Mouse (Mus musculus): ENCODE data around the gene Olfr177. TPM values are rescaled to one million over a fixed set of nuclear protein-coding genes. Genes with fewer than 3 reads are reported as not detected.

Gene Olfr177
- not detected for polyA plus RNA-seq (2021)

- CTCF ChIA-PET, result no interaction called here
- H3K27me3 ChIP-seq, result no peaks in the 10 kb centered on the region
- no peak for TF ChIP-seq CTCF (IDR thresholded peaks at IDR 0.05)
- POLR2A ChIA-PET, result no interaction called here
- no peak for ATAC-seq
- no peak for DNase-seq (ENCODE audit: low read depth, low spot score)
- in situ Hi-C loops (cut with MboI; ENCODE audit: low pct_unique_long_range_greater_than_20kb), result loop anchor here (10.0 kb wide), 1 partner anchor 50 kb away; the partner anchor contains the start of gene Olfr175-ps1
Measured at GRCm38 (mm10) chr16:58874668-58875067, at the start of gene Olfr177. Gene Olfr177 (minus strand): TSS chr16:58874768.

- ChIA-PET CTCF (no interaction called here), POLR2A (no interaction called here)
- ATAC-seq, result no peak
- DNase-seq (ENCODE audit: low read depth, low spot score), result no peak
- TF ChIP-seq CTCF (IDR thresholded peaks at IDR 0.05), result no peak
- H3K27me3 ChIP-seq, result no peaks in the 10 kb centered on the region
- in situ Hi-C loops (cut with MboI; ENCODE audit: low pct_unique_long_range_greater_than_20kb), result no loop called here
Measured at GRCm38 (mm10) chr16:58891963-58892362, 17.4 kb upstream of the Olfr177 start, which contains the start of gene Olfr178. Gene Olfr178 (minus strand): TSS chr16:58892063.

GRCm38 (mm10) chr16:58884416-58884815, 9.8 kb upstream of the Olfr177 start:
- no peak for TF ChIP-seq CTCF (IDR thresholded peaks at IDR 0.05)
- DNase-seq (ENCODE audit: low read depth, low spot score) (no peak), ATAC-seq (no peak)
- ChIA-PET CTCF (no interaction called here), POLR2A (no interaction called here)
- H3K27me3 ChIP-seq, result no peaks in the 10 kb centered on the region
- in situ Hi-C loops (cut with MboI; ENCODE audit: low pct_unique_long_range_greater_than_20kb), result no loop called here

- in situ Hi-C loops (cut with MboI; ENCODE audit: low pct_unique_long_range_greater_than_20kb), result no loop called here
- no peak for DNase-seq (ENCODE audit: low read depth, low spot score)
Measured at GRCm38 (mm10) chr16:58861479-58861878, 13.1 kb downstream of the Olfr177 start.

GRCm38 (mm10) chr16:58860032-58860737, 14.4 kb downstream of the Olfr177 start:
- DNase-seq (ENCODE audit: low read depth, low spot score) (no peak), ATAC-seq (no peak)
- in situ Hi-C loops (cut with MboI; ENCODE audit: low pct_unique_long_range_greater_than_20kb), result no loop called here
- TF ChIP-seq CTCF (IDR thresholded peaks at IDR 0.05), result no peak
- H3K27me3 ChIP-seq, result no peaks in the 10 kb centered on the region
- ChIA-PET CTCF (no interaction called here), POLR2A (no interaction called here)

More at GRCm38 (mm10) chr16:58861479-58861878, 13.1 kb downstream of the Olfr177 start:
- ChIA-PET CTCF (no interaction called here), POLR2A (no interaction called here)
- no peak for ATAC-seq
- no peaks in the 10 kb centered on the region for H3K27me3 ChIP-seq
- TF ChIP-seq CTCF (IDR thresholded peaks at IDR 0.05), result no peak

GRCm38 (mm10) chr16:58826732-58827319, 47.7 kb downstream of the Olfr177 start, which contains the start of gene Olfr175-ps1:
Gene Olfr175-ps1 (minus strand): TSS chr16:58826782.
- H3K27me3 ChIP-seq, result no peaks in the 10 kb centered on the region
- ATAC-seq (no peak), DNase-seq (ENCODE audit: low read depth, low spot score) (no peak)
- in situ Hi-C loops (cut with MboI; ENCODE audit: low pct_unique_long_range_greater_than_20kb), result loop anchor here (10.0 kb wide), 1 partner anchor 48 kb away; the partner anchor contains the start of gene Olfr177
- CTCF ChIA-PET, result no interaction called here
- no peak for TF ChIP-seq CTCF (IDR thresholded peaks at IDR 0.05)
- POLR2A ChIA-PET, result no interaction called here

Other genes with a start within 250 kb of the Olfr177 start
- gene E330017A01Rik, start 236.0 kb downstream of the Olfr177 start, polyA plus RNA-seq (2021), result not detected
- 27.3 TPM for gene Cpox, start 204.5 kb downstream of the Olfr177 start, polyA plus RNA-seq (2021)
- gene Gpr15, start 155.7 kb downstream of the Olfr177 start, polyA plus RNA-seq (2021), result not detected
- 70.1 TPM for gene Cldnd1, start 146.9 kb downstream of the Olfr177 start, polyA plus RNA-seq (2021)
- not detected for gene Olfr172, start 111.6 kb downstream of the Olfr177 start, polyA plus RNA-seq (2021)
- not detected for gene Olfr173, start 74.5 kb downstream of the Olfr177 start, polyA plus RNA-seq (2021)
- not detected for gene Olfr175-ps1, start 48.0 kb downstream of the Olfr177 start, polyA plus RNA-seq (2021)
- gene Olfr178, start 17.3 kb upstream of the Olfr177 start, polyA plus RNA-seq (2021), result not detected
- not detected for gene Olfr181, start 54.0 kb upstream of the Olfr177 start, polyA plus RNA-seq (2021)
- not detected for gene Olfr180, start 54.6 kb upstream of the Olfr177 start, polyA plus RNA-seq (2021)
- not detected for gene Olfr183, start 120.6 kb upstream of the Olfr177 start, polyA plus RNA-seq (2021)
- not detected for gene Olfr186, start 155.5 kb upstream of the Olfr177 start, polyA plus RNA-seq (2021)
- gene Olfr187, start 165.0 kb upstream of the Olfr177 start, polyA plus RNA-seq (2021), result not detected
- gene Olfr190, start 203.2 kb upstream of the Olfr177 start, polyA plus RNA-seq (2021), result not detected
- gene Olfr191, start 215.1 kb upstream of the Olfr177 start, polyA plus RNA-seq (2021), result not detected
- not detected for gene Olfr193, start 237.1 kb upstream of the Olfr177 start, polyA plus RNA-seq (2021)
- not detected for gene Olfr194, start 246.3 kb upstream of the Olfr177 start, polyA plus RNA-seq (2021)